Mouse (Mus musculus) embryo, embryonic 10.5 days (tissue): ENCODE results near the gene Pnma1.
A peak's percentile ranks its signal among the peaks of the same experiment; 100 is the strongest.

ENCODE experiments used
- DNase-seq: peaks from one replicate; pipeline ENCODE4 v3.0.0-alpha.2; 2015; ENCODE audit warnings: low spot score

The Pnma1 gene

GRCm38 (mm10) chr12:84153414-84153813 is 5.1 kb upstream of the Pnma1 start:
- no peak for DNase-seq

- DNase-seq, result no peak
Observed at GRCm38 (mm10) chr12:84152352-84153190, 4.3 kb upstream of the Pnma1 start.

DNA sequence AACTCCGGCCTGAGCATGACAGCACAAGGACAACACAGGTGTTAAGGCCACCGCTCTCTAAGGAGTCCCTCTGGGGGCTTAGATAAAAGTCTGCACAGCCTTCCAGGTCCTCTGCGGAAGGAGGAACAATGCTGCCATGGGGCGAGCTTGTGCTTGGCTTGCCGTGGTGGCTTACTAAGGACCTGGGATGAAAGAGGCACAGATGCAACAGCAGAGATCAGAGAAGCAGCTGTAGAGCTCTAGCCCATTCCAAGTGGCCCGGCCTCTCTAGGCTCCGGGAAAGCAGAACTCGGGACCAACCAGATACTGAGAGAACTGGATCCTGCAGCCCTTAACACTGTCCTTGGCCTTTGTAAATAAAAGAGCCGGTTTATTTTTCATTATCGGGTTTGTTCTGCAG is 3.6 kb upstream of the Pnma1 start:
- DNase-seq, result no peak

DNA sequence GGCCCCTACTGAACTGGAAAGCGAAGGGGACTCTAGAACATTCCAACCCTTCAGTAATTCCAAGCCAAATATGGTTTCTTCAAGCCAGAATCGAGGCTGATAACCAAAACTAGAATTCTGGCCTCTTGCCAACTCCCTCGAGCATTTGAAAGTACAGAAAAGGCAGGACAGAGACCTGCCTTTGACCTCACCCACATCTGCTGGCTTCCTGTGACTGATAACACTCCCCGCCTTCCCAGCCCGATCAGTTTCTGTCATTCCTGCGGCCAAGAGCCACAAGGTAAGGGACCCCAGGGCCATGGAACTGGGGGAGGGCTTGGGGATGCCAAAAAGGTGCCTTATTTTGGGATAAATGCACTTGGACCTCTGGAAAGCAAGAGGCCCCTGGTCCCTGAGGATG is 2.7 kb upstream of the Pnma1 start:
- no peak for DNase-seq

- DNase-seq, result no peak
Observed at GRCm38 (mm10) chr12:84149971-84150370, 1.7 kb upstream of the Pnma1 start.

DNA sequence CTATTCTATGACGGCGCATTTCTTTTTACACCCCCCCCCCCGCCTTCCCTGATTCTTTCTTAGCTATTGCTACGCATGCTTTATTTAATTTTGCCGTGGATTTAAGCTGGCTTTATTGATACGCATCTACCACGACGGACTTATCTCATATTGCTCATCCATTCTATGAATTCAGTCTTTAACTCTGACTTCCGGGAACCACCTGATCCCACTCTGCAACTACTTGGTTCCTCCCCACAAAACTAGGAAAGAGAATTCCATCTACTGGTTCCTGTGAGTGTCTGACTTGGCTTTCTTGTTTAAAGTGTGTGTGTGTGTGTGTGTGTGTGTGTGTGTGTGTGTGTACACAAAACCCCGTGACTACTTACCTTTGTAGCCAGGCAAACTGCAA is 328 bp upstream of the Pnma1 start:
- DNase-seq, result no peak

DNA sequence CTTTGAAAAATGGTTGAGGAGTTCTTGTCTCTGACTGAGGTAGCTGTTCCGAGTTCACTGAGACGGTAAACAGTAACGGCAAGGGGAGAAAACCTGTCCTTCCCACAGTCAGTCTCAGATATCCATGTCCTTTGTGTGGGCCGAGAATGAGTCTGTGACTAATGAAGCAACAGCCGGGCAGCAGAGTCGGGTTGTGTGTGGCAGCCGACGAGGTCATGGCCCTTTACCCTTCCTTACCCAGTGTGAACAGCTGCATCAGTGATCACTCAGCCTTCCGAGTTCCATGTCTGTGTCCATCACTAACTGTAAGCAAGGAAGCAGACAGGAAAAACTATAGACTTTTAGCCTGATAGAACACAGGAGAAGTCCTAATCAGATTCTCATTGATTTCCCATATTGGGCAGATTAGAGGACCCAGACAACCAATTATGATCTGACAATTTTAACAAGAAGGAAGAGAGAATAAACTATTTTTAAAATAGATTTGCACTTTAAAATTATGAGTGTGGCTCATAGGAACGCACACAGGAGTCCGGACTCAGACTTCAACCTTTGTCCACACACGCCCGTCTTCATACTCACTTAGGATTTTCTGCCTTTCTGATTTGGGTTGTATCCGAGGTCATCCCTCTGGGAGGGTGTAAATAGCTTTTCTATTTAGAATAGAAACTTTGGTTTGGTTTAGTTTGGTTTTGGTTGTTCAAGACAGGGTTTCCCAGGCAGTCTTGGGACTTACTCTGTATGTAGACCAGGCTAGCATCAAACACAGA is 5.8 kb downstream of the Pnma1 start:
- peak; percentile 70 for DNase-seq

DNA sequence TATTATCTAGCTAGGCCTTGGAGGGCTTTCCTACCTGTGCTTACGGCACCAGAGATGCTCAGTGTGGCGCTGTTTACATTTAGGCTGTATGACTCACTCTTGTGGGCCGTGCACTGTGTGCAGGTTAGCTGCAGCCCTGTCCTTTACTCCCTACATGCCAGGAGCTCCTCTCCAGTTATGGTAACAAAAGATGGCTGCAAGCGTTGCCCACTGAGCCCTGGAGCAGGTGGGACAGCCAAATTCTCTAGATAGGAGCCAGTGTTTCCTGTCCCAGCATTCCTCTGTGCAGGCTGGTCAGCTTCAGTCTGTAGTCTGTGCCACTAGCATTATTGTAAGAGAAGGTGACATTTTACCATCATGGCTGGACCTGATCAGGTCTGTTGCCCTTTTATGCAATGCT is 7.0 kb downstream of the Pnma1 start:
- DNase-seq, result no peak

DNA sequence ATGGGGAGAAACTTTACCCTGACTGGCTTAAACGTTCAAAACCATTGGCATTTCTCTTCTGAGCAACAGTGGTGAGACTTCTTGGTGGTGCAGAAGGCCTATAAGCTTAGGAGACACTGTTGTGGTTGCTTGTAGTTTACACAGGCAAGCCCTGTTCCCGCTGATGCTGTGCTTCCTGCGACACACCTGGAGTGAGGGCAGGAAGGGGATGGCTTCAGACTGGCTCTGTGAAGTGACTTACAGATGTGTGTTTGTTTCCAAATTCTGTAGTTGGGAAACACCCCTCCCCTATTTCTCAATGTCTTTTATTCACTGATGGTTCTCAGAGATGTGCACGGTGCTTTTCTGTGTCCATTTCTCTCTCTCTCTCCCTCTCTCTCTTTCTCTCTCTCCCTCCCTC is 8.2 kb downstream of the Pnma1 start:
- DNase-seq, result no peak

DNA sequence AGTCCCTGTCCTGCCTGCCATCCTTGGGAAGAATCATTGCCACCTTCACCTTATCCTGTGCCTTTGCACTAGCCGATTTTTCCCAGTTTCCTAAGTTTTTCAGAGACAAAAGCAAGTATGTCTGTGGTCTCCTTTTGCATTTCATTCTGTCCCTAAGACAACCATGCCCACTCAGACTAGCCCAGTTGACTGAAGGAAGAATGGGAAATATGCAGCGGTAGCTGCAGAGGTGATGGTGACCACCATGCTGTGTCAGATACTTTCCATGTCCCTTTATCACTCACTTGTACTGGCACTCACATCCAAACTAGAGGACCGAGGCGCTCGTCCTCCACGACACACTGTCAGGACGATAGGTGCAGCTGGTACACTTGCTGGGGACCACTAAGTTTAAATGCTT is 11.2 kb downstream of the Pnma1 start:
- no peak for DNase-seq

DNA sequence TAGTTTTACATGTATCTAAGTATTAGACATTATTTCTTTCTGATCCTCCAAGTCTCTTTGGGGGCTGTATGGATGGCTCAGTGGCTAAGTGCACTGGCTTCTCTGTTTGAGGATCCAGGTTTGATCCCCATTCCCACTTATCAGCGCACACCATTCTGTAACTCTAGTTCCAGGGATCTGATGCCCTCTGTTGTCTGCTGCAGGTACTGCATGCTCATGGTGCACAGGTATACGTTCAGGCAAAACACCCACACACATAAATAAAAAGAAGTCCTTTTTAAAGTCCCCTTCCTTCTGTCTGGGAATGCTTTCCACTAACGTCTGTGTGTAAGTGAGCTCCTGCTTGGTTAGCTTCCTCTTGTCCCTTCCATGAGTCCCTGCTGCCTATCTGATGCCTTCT is 16.0 kb downstream of the Pnma1 start:
- peak; percentile 61 for DNase-seq

DNA sequence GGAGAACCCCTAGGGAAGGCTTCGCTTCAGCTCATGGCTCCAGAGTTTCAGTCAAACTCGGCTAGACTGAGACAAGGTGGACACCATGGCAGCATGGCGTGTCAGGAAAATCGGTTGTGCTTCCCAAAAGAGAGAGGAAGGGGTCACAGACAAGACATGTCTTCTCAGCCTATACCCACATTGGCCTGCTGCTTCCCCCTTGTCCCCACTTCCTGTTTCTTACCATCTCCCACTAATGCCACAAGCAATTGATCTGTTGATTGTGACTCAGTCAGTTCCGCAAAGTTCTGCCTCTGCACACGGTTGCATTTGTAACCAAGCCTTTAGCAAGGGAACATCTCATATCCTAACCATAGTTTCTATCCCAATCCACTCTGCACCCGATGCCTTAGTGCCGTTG is 18.4 kb downstream of the Pnma1 start:
- DNase-seq, result no peak

DNA sequence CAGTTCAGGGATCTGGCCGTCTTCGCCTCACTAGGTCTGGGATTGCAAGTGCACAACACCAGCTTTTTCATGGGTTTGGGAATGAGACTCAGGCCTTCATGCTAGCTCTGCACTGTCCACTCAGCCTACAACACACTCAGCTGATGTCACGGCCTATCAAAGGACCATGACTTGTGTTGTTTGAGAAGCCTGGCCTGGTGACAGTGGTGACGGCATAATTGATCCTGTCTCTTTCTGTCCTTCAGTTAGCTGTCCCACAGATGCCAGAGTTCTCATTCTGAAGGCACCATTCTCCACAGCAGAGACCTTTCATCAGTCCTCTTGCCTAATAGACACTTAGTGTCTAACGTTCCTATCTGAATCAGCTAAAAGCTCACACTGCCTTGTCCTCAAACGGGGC is 19.7 kb downstream of the Pnma1 start:
- DNase-seq, result no peak

DNA sequence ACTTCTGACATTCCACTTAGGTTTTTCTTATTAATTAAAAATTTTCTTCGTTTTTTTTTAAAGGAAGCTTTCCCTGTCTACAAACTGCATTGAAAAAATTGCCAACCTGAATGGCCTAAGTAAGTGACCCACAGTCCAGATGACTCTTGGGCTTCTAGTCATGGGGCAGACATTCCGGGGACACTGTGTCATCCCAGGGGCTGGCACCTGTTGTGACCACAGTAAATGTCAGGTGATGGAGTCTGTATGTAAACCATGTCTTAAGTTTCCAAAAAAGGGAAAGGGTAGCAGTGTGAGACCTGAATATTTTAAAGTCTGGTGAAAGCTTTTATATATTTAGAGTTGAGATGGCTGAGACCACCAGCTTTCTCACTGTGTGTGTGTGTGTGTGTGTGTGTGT is 21.4 kb downstream of the Pnma1 start:
- DNase-seq, result no peak

GRCm38 (mm10) chr12:84125892-84126291 is 22.4 kb downstream of the Pnma1 start:
- no peak for DNase-seq

DNA sequence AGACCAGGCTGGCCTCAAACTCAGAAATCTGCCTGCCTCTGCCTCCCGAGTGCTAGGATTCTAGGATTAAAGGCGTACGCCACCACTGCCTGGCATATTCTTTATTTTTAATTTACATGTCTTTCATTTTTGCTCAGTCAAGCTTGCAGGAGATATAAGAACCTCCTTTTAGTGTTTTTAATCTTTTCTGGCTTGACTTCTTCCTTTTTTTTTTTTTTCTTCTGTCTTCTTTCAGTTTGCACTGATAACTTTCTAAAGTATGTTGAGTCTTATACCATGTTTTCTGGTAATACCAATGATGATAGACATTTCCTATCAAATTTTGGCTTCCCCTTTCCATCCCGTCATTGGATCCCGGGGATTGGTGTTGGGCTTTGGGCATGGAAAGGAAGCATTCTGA is 28.7 kb downstream of the Pnma1 start:
- no peak for DNase-seq

GRCm38 (mm10) chr12:84114153-84114994 is 33.9 kb downstream of the Pnma1 start, which contains the start of gene Dnal1:
Gene Dnal1, plus strand, starts transcription at chr12:84114366.
- peak; percentile 94 for DNase-seq

DNA sequence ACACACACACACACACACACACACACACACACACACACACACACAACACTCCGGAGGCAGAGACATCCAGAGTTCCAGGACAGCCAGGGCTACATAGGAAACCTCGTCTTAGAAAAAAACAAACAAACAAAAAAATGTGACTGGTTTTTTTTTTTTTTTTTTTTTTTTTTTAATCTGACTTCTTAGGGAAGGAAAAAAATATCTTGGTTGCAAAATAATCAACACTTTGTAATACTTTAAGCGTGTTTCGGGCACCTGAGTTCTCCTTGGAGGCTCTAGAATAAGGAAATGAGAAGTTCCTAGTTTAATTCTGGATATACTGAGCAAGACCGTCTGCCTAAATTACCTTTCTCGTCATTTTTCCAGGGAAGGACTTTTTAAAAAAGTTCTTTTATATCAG is 34.6 kb downstream of the Pnma1 start:
- no peak for DNase-seq

- no peak for DNase-seq
Observed at GRCm38 (mm10) chr12:84110814-84111213, 37.5 kb downstream of the Pnma1 start.

DNA sequence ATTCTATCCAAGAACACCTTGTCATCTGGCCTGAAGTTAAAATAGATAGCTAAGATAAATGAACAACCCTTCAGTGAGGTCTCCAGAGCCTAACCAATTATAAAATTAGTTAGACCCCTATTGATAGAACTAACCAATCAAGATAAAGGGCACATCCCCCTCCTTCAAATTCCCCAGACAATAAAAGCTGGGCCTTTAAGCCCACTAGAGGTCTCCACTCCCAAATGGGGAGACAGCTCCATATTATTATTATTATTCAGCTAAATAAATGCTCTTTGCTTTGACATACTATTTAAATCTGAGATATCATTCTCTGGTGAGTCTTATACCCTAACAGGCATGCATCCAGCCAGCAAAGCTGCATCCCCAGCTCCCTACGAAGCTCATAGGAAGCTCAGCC is 38.4 kb downstream of the Pnma1 start:
- no peak for DNase-seq

- DNase-seq, result no peak
Observed at GRCm38 (mm10) chr12:84107692-84108091, 40.6 kb downstream of the Pnma1 start.

DNA sequence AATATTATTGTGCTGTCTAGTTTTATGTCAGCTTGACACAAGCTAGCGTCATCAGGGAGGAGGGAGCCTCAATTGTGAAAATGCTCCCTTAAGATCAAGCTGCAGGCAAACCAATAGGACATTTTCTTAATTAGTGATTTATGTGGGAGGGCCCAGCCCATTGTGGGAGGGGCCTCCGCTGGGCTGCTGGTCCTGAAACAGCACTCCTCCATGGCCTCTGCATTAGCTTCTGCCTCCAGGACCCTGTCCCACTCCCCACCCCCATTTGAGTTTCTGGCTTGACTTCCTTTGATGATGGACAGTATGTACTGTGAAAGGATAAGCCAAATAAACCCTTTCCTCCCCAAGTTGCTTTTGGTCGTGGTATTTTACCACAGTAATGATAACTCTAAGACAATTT is 41.3 kb downstream of the Pnma1 start:
- no peak for DNase-seq

- DNase-seq, result peak; percentile 21
Observed at GRCm38 (mm10) chr12:84101493-84101845, 46.8 kb downstream of the Pnma1 start.
